Mouse (Mus musculus): Measurements from ENCODE around the gene Hist2h2bb. TPM values are rescaled to one million over a fixed set of nuclear protein-coding genes. Genes with fewer than 3 reads are reported as not detected.
"Not testable (repeated sequence)": the region's sequence is repeated elsewhere in the genome, so short reads cannot be mapped to it uniquely, and the experiment has no call there.

Hist2h2bb gene
- total RNA-seq (2017): 3,457 and 7,416 TPM in 2 replicates

DNA sequence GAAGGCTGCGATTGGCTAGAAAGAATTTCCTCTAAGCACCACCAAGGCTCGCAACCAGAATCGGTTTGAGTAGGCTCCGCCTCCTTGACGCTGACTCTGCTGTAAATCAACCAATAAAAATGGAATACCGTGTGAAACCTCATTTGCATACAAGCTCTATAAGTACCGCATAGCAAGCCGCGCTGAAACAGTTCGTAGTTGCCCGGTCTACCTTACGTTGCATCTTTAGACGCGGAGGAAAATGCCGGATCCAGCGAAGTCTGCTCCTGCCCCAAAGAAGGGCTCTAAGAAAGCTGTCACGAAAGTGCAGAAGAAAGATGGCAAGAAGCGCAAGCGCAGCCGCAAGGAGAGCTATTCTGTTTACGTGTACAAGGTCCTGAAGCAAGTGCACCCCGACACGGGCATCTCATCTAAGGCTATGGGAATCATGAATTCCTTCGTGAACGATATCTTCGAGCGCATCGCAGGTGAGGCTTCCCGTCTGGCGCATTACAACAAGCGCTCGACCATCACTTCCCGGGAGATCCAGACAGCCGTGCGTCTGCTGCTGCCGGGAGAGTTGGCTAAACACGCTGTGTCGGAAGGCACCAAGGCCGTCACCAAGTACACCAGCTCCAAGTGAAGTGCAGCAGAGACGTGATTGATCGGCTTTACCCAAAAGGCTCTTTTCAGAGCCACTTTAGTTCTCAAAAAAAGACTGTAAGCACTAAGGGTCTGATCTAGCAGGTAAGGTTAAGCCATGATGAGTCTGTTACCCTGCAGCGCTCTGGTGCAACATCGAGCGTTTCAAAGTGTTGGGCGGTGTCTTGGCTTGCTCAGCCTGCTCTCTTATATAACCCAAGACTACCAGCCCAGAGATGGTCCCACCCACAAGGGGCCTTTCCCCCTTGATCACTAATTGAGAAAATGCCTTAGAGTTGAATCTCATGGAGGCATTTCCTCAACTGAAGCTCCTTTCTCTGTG, at the start of gene Hist2h2bb:
Gene Hist2h2bb, plus strand, starts transcription at position 242 of the 964 bp plus-strand sequence.
- peak; percentile 91 to 93 for ATAC-seq (replicated peaks in 1 of 2; ENCODE audit: insufficient read depth in 1 of 2, low FRiP score in 2 of 2, low TSS enrichment in 1 of 2, low read depth in 1 of 2, poor library complexity in 2 of 2, severe bottlenecking in 2 of 2)

DNA sequence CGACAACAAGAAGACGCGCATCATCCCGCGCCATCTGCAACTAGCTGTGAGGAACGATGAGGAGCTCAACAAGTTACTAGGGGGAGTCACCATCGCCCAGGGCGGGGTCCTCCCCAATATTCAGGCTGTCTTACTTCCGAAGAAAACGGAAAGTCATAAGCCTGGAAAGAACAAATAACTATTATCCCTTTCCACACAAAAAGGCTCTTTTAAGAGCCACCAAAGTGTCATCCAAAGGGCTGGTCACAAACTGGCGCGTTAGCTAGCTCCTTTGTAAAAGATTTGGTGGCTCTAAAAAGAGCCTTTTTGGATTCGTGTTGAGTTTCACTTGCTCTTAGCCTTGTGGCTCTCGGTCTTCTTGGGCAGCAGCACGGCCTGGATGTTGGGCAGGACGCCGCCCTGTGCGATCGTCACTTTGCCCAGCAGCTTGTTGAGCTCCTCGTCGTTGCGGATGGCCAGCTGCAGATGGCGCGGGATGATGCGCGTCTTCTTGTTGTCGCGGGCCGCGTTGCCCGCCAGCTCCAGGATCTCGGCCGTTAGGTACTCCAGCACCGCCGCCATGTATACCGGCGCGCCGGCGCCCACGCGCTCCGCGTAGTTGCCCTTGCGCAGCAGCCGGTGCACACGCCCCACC, 49.3 kb upstream of the Hist2h2bb start:
- ATAC-seq (replicated peaks in 1 of 2; ENCODE audit: insufficient read depth in 1 of 2, low FRiP score in 2 of 2, low TSS enrichment in 1 of 2, low read depth in 1 of 2, poor library complexity in 2 of 2, severe bottlenecking in 2 of 2): not testable (repeated sequence)

DNA sequence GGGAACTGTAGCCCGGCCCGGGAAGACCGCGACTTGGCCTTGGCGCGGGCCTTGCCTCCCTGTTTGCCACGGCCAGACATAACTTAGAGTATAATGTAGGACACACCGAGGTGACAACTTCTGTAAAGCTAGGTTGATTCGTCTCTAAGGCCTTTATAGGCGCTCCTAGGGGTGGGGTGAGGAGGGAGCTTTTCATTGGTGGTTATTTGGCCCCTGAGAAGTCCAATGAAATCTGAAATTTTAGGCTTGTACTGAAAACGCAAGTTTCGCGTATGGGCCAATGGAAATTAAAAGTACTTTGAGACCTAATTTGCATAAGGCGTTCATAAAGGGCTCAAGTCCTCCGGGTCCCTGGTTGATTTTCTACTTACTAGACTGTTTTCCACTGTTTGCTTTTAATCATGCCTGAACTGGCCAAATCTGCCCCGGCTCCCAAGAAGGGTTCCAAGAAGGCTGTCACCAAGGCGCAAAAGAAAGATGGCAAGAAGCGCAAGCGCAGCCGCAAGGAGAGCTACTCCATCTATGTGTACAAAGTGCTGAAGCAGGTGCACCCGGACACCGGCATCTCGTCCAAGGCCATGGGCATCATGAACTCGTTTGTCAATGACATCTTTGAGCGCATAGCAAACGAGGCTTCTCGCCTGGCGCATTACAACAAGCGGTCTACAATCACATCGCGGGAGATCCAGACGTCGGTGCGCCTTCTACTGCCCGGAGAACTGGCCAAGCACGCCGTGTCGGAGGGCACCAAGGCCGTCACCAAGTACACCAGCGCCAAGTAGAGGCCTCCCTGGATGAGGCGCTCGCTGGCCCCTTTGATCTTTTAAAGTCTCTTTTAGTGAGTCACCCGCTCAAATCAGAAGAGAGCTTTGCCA, 48.5 kb upstream of the Hist2h2bb start, which contains the start of the genes Hist2h2ac and Hist2h2be:
Gene Hist2h2ac, minus strand, starts transcription at position 116 of the 875 bp plus-strand sequence.
Gene Hist2h2be, plus strand, starts transcription at position 355 of the 875 bp plus-strand sequence.
- ATAC-seq (replicated peaks in 1 of 2; ENCODE audit: insufficient read depth in 1 of 2, low FRiP score in 2 of 2, low TSS enrichment in 1 of 2, low read depth in 1 of 2, poor library complexity in 2 of 2, severe bottlenecking in 2 of 2): peak; percentile 78 to 88

DNA sequence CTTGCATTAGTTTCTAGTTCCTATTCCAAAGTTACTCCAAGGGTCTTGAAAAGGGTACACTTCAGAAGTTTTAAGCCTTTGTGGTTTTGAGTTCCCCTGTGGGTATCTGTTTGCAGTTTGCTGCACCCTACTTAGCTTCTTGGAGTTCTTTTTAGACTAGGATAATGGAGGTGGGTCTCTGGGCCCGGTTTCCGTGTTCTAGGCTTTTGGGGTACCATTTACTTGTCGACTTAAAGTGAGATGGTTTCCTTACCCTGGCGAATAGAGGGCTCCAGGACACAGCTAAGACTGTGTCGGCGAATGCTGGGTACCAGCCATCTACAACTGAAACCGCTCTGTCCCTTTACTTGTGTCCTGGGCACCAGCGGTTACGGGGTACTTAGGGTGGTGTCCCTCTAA, 47.9 kb upstream of the Hist2h2bb start:
- no peak for ATAC-seq (replicated peaks in 1 of 2; ENCODE audit: insufficient read depth in 1 of 2, low FRiP score in 2 of 2, low TSS enrichment in 1 of 2, low read depth in 1 of 2, poor library complexity in 2 of 2, severe bottlenecking in 2 of 2)

DNA sequence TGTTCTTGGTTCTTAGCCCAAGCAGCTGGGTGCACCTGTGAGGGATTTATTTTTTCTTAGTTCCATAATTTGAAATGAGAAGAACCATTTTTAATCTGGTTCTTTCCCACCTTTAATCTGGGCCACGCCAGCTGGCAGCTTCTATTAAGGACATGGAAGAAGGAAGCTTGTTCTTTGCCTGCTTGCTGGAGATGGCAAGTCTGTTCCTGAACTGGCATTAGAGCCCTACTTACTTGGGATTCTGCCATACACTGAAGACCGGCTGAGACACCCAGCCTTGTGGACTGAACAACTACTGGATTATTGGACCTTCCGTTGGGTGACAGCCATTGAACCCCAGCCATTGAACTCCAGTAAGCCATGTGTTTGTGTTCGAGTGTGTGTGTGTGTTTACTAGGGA, 46.8 kb upstream of the Hist2h2bb start:
- no peak for ATAC-seq (replicated peaks in 1 of 2; ENCODE audit: insufficient read depth in 1 of 2, low FRiP score in 2 of 2, low TSS enrichment in 1 of 2, low read depth in 1 of 2, poor library complexity in 2 of 2, severe bottlenecking in 2 of 2)

DNA sequence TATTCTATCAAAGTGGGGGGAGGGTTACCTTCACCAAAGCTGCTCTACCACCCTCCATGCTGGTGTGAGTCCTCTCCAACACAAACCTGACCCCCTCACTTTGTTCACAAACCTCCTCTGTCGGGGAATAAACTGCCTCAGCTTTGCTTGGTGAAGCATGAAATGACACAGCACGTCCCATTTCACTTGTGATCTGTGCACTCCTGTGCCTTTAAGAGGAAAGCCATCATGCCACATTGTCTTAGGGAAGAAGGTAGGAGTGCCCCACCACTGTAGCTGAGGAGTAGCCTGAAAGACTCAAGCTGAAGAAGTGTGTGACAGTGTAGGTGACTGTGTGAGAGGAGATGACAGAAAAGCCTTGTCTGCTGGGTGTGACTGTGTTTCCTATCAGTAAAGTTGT, 44.1 kb upstream of the Hist2h2bb start:
- no peak for ATAC-seq (replicated peaks in 1 of 2; ENCODE audit: insufficient read depth in 1 of 2, low FRiP score in 2 of 2, low TSS enrichment in 1 of 2, low read depth in 1 of 2, poor library complexity in 2 of 2, severe bottlenecking in 2 of 2)

DNA sequence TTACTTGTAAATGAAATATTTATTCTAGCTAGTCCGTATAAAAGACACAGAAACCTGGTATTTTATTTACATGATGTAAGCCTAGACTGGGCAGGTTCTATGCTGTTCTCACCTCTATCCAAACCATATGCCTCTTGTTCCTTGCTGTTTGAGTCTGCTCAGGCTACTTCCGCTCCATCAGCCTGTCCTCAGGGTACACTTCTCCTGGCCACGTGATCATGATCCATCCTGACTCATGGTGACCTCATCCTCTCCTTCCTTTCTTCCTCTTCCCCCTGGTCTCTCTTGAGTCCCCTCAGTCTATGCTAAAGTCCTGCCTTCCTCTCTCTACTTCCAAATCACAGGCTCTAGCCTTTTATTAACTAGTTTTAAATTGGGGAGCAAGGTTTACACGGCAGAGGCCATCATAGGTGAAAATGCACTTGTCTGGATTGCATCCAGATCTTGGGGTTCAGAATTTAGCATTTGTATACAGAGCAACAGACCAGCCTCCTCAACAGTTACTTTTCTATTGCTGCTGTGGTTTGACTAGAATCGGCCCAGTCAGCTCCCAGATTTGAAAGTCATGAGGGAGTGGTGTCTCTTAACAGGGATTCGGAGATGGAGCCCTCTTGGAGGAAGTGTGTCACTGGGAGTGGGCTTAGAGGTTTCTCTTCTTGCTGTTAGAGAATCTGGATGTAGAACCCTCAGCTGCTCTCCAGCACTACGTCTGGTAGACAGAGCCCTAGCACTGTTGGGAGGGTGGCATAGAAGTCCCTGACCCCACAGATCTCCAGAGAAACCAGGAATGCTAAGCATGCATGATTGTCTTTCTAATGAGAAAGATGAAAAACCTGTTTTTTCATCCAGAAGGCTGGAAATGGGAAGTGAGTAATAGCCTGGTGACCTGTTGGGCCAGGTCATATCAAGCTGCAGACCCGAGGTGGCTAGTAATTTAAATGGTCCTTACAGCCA, 42.6 kb upstream of the Hist2h2bb start:
- ATAC-seq (replicated peaks in 1 of 2; ENCODE audit: insufficient read depth in 1 of 2, low FRiP score in 2 of 2, low TSS enrichment in 1 of 2, low read depth in 1 of 2, poor library complexity in 2 of 2, severe bottlenecking in 2 of 2): peak in 1 of 2 experiments; percentile 43; a peak in 1 of 4 replicates

DNA sequence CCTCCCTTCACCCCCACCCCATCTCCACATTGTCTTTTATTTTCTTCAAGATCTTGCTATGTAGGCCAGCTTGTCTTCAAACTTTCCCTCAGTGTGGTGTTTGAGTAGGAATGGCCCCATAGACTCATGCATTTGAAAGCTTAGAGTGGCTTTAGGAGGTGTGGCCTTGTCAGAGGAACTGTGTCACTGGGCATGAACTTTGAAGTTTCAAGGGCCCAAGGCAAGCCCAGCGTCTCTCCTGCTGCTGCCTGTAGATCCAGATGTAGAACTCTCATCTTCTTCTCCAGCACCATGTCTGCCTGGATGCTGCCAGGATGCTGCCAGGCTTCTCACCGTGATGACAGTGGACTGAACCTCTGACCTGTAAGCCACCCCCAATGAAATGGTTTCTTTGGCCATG, 40.7 kb upstream of the Hist2h2bb start:
- ATAC-seq (replicated peaks in 1 of 2; ENCODE audit: insufficient read depth in 1 of 2, low FRiP score in 2 of 2, low TSS enrichment in 1 of 2, low read depth in 1 of 2, poor library complexity in 2 of 2, severe bottlenecking in 2 of 2): no peak

DNA sequence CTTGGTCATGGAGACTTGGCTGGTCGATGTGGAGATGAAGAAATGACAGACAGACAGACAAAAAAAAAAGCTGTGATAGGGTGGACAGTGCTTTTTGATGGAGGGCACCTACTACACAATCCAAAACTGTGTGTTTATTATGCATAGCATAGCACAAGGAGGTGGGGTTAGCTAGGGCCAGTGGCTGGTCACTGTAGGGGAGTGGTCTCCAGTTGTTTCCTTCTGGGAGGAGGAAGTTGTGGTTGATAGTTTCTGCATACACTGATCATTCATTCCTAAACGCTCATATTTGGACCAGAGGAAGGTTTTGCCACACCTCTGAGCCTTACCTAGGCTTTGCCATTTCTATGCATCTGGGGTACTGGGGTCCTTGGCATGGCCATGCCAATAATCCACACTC, 39.1 kb upstream of the Hist2h2bb start:
- ATAC-seq (replicated peaks in 1 of 2; ENCODE audit: insufficient read depth in 1 of 2, low FRiP score in 2 of 2, low TSS enrichment in 1 of 2, low read depth in 1 of 2, poor library complexity in 2 of 2, severe bottlenecking in 2 of 2): 0 out of 4 replicates have a peak, but pooled peaks of 1 of the 2 experiments have one; percentile 23

DNA sequence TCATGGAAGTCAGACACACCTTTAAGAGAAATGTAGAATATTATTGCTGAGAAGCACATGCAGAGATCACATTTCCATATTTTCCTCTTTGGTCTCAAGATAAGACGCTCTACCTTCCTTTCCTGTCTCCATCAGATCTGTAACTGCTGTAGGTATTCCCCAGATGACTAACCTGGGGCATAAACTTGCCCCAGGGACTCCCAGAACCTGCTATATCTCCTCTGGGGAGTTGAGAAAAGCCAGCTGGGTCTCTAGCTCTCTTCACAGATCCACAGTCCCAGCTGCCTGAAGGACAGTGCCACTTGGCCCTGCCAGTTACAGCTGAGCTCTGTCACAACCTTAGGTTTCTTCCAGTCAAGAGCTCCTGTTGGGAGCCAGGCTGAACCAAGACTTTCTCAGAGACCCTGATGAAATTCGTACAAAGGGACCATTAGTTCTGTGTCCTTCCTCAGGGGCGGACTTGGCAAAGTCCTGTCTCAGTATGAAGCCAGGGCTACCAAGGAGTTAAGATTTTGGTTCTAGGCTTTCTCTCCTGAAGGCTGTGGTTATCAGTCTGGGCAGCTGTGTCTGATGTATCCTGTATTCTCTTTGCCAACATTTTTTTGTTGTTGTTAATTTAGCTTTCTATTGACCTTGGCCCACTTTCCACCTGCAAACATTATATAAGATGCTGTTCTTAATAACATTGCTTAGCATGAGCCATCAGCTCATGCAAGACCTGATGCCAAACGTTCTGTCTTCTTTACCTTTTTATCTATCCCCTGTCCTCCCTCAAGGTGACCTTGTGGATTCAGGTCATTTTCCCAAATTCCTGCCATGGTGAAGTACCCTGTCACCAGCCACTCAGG, 38.4 kb upstream of the Hist2h2bb start:
- ATAC-seq (replicated peaks in 1 of 2; ENCODE audit: insufficient read depth in 1 of 2, low FRiP score in 2 of 2, low TSS enrichment in 1 of 2, low read depth in 1 of 2, poor library complexity in 2 of 2, severe bottlenecking in 2 of 2): no peak

DNA sequence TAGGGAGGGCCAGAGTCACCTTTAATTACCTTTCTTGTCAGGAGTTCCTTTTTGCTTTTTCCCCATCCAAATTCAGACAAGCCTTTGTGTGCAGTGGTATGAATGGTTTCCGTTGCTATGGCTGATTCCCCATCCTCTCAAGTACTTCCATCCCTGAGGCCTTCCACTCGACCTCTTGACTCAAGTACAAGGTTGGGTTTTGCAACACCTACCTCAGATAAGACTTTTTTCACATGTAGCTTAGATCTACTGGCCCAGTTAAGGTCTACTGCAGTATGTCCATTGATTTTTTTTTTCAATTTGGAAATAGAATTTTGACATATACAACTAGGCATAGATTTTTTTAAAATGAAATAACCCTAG, 37.8 kb upstream of the Hist2h2bb start:
- no peak for ATAC-seq (replicated peaks in 1 of 2; ENCODE audit: insufficient read depth in 1 of 2, low FRiP score in 2 of 2, low TSS enrichment in 1 of 2, low read depth in 1 of 2, poor library complexity in 2 of 2, severe bottlenecking in 2 of 2)

DNA sequence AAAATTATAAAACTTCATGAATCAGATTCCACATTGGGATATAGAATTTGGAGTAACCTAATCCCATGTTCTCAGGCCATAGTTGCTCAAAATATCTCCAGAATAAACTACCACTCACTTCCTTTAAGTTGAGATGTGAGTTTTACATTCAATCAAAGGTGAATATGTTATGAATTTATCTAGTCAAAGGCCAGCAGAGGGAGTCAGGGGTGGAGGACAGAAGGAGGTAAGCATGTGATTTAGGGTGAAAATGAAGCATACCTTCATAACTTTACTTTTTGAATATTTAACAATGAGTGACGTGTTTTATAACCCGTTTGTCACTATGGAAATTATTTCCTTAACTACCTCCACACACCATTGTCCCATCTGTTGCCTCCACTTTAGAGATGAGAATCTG, 34.6 kb upstream of the Hist2h2bb start:
- no peak for ATAC-seq (replicated peaks in 1 of 2; ENCODE audit: insufficient read depth in 1 of 2, low FRiP score in 2 of 2, low TSS enrichment in 1 of 2, low read depth in 1 of 2, poor library complexity in 2 of 2, severe bottlenecking in 2 of 2)

DNA sequence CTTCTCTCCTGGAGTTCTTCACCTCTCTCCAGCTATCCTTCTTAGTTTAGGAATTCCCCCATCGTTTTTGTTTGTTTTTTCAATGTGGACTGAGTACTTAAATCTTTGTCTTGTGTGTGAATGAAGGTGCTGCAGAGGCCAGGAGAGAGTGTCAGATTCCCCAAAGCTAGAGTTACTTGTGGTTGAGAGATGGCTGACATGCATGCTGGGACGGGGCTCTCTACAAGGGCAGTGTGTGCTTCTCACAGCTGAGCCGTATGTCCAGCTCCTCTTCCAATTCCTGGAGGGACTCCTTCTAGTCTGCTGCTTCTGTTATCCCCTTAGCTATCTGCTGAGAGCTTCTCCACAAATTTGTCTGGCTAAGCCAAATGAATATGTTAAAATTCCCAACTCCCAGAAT, 33.7 kb upstream of the Hist2h2bb start:
- no peak for ATAC-seq (replicated peaks in 1 of 2; ENCODE audit: insufficient read depth in 1 of 2, low FRiP score in 2 of 2, low TSS enrichment in 1 of 2, low read depth in 1 of 2, poor library complexity in 2 of 2, severe bottlenecking in 2 of 2)

DNA sequence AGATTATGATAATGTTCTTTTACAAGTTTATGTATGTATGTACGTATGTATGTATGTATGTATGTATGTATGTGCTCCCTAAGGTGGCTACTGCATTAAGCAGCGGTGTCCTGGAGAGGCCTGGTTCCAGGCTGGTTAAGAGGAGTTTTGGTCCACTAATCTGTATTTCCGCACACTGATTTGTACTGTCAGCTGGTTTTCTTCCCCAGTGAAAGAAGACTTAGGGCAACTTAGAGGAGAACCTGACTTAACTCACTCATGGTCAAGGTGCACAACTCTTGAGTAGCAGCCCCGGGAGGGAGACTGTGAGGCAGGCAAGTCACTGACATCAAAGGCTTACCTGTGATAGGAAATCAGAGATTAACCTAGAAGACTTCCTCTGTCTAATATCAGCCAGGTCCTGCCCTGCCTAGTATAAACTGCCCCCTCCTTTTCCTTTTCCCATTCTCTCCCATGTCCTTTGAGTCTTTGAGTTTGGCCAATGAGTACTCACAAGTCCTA, 32.7 kb upstream of the Hist2h2bb start:
- no peak for ATAC-seq (replicated peaks in 1 of 2; ENCODE audit: insufficient read depth in 1 of 2, low FRiP score in 2 of 2, low TSS enrichment in 1 of 2, low read depth in 1 of 2, poor library complexity in 2 of 2, severe bottlenecking in 2 of 2)

DNA sequence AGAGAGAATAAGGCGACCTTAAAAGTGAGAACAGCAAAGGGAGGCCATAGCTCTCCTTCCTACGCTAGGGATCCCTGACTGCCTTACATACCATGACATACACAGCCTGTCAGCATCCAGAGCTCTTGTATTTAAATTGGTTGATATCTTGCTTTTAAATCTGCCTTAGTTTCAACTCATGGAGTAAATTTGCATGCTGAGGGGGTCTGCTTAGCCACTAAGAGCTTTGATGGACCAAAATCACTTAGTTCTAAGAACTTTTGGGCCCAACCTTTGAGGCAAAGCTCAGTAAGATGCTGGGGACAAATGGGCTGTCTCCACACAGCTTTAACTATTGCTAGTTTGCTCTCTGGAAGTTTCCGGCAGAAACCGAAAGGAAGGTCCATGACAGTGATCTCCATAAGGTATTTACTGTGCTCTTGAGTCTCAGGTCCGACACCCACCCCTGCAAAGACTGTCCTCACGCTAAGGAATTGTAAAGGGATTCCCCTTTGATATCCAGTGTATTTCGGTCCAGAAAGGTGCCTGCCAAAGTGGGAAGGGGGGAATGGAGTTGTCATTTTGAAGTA, 32.1 kb upstream of the Hist2h2bb start:
- ATAC-seq (replicated peaks in 1 of 2; ENCODE audit: insufficient read depth in 1 of 2, low FRiP score in 2 of 2, low TSS enrichment in 1 of 2, low read depth in 1 of 2, poor library complexity in 2 of 2, severe bottlenecking in 2 of 2): no peak
